Mouse (Mus musculus) central nervous system, embryonic 11.5 days (tissue): Measurements from ENCODE around the gene Dap. TPM values are rescaled to one million over a fixed set of nuclear protein-coding genes. Genes with fewer than 3 reads are reported as not detected.

ENCODE experiments used
- polyA plus RNA-seq: library from polyadenylated mRNA; depleted of rRNA; stranded (reverse); fragments of >200 nt; gene quantifications from 2 replicates; pipeline ENCODE4 v1.2.3, GENCODE M21; 2012; rRNA removed

Gene Dap
- 14.1 and 38.6 TPM in 2 replicates for polyA plus RNA-seq

GRCm38 (mm10) chr15:31224135-31224761, at the start of gene Dap:
TSS of gene Dap (plus strand) at chr15:31224314.

Other genes with a start within 250 kb of the Dap start
- 0.37 and 0.77 TPM in 2 replicates for gene Ankrd33b, start 143.4 kb downstream of the Dap start, polyA plus RNA-seq
- 1.3 and 1.7 TPM in 2 replicates for gene Ropn1l, start 229.4 kb downstream of the Dap start, polyA plus RNA-seq